Mouse (Mus musculus): ENCODE data around the gene Maml3. TPM values are rescaled to one million over a fixed set of nuclear protein-coding genes. Genes with fewer than 3 reads are reported as not detected.

The Maml3 gene
- total RNA-seq, 4 experiments from 2014 or later = 6.2 to 15.8 (median 10.0) TPM

DNA sequence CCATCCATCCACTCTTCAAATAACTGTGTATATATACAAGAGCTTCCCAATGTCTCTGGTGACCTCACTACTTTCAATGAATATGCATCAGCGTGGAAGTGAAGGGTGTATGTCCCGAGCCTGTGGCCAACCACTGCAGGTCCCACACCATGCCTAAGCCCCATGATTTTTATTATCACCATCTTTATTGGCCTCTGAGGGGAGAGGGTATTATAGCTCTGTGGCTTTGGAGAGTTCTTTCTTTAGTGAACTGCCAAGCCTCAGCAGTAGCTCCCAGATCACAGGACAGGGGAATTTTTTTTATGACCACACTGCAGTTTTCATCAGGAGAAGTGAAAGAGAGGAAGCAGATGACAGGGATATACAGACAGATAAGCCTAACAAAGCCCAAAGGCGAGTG is 326.7 kb downstream of the Maml3 start:
- no peak for DNase-seq

DNA sequence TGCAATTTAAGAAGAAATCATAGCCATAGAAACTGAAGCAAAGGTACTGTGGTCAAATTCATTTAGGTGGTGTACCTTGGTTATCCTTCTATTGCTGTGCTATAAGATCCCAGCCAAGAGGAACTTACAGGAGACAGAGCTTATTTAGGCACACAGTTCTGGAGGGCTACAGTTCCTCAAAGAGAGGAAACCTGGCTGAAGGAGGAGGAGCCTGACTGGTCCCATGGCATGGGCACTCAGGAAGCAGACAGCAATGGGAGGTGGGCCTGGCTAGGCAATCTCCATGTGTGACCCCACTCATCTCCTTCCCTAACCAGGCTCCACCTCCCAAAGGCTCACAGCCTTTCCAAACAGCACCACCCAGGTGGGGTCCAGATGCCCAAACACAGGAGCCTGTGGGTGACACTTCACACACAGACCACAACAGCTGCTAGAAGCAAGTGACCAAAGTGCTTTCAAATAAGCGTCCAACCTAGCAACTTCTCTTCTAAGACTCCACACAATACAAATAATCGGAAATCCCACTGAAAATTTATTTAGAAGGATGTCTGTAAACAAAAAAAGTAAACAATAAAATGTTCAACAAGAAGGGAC is 328.8 kb downstream of the Maml3 start:
- DNase-seq = no peak

DNA sequence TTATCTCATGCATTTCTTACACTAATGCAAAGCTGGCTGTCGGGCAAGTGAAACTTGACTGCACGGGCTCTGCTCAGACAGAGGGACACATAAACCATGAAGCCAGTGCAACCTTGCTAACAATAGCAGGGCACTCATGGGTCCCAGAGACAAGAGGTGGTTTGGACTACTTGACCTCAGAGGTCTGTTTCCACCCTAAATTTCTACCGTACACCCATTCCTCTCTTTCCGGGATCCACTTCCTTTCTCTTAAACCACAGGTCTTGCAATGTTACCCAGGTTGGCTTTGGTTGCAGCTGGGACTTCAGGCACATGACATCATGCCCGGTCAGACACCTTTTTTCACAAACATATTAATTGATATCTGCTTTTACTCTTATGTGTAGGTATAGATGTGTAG is 331.3 kb downstream of the Maml3 start:
- DNase-seq = no peak

DNA sequence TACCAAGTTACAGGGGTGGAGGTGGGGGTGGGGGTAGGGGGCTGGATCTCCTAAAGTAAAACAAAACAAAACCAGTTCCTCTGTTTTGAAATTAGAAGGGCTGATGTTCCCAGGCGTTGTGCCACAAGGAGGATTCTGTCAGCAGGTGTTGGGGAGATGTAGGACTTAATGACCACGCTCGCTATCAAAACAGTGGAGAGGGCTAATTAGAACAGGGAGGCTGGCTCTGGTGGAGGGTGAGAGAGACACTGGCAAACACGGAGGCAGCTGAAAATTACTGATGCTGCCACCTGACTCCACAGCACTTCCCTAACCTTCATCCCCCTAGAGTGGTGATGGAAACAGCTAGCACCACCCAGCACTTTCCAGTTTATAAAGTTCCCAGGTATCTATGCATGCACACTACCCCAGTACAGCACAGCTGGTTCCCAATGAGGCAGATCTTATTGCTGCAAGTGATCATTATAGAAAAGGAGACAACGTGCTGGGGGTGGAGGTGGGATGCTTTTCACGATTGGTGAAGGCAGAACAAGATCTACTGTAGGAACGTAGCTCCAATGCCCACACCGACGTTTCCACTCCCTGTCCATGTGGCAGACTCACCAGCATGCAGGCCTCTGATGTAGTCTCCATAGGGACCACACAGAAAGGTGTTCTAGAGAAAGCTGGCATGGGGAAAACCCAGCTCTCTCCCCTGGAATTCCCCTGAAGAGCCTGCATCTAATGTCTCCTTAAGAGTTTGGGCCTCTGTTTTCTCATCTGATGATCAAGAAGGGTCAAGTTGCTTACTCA is 332.8 kb downstream of the Maml3 start:
- DNase-seq = no peak

DNA sequence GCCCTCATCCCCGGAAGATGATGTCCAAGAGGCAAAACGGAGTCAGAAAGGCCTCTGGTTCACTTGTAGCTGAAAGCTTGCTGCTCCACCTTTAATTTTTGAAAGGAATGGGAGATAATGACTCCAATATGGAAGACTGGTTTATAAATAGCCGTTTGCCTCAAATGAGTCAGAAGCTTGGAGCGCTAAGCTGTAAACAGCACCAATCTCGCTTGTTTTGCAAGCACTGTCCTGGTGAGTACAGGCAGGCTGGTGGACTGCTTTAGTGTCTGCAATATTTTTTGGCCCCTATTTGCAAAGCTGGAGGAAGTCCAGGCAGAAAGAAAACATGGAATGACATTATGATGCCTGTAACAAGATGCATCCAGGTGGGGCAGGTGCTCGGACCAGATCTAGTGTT is 335.7 kb downstream of the Maml3 start:
- DNase-seq = no peak

DNA sequence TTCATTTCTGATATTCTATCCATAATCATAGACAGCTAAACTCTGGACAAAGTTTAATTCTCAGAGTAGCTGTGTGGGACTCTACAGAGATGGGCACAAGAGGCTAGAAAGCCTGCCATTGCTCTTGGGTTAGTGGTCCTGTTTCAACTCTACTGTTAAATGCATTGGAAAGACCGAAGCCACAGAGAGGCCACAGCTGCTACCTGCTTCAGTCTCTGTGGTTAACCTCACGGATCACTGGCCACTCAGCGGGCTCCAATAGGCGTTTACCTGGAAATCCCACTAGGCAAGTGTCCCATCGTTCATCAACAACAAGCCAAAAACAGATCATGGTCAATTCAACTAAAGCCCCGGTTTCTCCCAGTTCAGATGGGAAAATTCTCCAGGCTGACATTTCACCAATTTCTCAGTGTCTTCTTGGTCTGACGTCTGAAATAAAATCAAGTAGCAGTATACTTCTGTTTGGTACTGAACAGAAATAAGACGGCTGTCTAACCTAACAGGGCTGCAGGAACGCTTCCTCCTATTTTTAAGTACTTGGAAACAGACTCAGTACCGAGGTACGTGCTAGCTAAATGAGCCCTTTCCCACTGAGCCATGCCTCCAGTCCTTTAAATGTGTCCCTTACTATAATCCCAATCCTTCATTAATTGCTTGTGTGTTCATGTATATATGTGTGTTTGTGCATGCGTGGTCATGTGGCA is 339.5 kb downstream of the Maml3 start:
- DNase-seq = no peak

DNA sequence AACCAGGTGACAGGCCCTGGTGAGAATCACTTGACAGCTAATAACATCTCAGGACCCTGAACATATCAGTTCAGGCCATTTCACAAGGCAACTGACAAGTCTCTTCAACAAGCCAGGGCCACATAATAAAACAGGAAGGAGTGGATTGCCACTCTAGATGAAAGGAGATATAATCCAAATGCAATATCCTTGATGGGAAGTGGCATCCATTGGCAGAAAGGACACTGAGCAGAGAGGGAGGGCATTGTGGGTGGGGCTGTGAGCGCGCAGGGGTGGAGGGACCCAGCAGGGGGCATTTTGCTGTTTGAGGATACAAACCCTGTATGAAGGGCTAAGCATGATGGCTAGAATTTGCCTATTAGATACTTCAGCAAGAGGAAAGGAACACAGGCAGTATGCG is 340.7 kb downstream of the Maml3 start:
- no peak for DNase-seq

DNA sequence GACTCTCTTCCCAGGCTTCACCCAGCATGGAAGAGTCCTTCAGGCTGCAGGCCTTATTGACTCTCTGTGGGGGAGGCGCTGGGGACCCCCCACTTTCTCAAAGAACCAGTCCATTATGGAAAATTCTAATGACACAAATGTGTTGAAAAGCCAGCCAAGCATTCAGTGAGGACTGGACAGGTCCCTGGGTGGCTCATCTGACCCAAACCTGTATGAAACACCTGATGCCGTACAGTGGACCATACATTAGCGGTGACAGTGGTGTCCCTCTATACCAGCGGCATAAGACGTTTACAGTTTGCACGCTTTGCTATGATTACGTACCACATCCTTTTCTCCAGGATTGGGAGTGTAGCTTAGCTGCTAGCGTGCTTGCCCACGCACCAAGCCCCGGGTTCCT is 342.0 kb downstream of the Maml3 start:
- DNase-seq = no peak

DNA sequence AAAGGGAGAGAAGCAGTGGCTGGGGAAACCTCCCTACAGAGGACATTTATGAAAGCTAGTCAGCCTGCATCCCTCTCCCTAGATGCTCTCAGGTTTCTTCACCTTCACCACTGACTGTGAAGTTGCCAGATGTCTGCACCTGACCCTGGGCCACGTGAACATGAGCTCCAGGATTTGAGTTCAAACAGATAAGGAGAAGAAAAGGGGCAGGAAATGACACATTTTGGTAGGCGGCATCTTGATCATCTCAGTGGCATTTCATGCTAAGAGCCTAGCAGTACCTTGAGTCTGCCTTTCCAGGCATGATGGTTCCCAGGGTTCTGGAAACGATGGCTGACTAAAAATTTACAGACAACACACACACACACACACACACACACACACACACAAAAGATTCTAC is 345.3 kb downstream of the Maml3 start:
- DNase-seq = no peak

DNA sequence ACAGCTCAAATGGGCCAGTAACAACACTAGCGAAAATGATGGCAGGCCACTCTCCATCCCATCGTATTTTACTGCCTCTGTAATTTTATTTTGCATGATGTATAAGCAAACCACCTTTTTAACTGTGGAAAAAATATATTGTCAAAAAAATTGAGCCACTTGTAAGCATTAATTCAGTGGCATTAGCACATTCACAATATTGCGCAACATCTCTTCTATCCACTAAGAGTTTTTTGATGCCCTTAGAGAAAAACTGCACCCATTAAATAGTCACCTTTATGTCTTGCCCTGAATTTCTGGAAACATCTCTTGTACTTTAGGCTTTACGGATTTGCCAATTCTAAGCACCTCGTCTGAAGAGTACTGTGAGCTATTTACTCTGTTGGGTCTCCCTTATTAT is 347.8 kb downstream of the Maml3 start:
- no peak for DNase-seq

DNA sequence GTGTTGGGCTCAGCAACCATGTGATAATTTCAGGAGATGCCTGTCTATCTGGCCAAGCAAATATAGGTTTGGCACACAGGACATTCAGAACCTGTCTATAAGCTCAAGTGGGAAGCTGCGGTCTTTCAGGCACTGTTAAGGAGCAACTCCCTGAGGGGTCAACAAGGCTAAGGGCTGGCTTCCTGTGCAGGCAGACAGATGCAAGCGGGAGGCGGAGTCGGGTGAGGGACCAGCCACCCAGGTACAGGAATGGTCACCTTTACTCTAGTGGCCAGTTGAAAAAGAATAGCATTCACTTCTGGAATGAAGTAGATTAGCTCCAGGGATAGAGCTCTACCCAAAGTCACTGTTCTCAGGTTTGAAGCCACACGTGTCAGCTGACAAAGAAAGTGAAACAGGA is 348.6 kb downstream of the Maml3 start:
- DNase-seq = no peak

DNA sequence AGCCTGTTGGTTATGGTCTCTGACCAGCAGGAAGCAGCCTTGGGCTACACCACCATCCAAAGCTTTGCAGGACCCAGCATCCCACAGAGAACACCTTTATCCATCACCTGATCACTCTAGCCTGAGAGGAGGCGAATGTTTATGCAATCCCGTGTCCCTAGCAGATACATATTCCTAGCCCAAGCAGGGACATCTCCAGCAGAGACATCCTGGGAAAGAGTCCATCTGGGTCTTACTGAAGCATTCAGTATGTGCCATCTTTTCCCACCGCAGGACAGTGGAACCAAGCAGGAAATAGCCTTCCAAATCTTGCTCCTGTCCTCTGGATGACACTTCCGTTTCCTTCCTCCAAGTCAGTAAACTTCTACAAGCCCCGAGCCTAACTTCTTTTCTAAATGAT is 351.6 kb downstream of the Maml3 start:
- no peak for DNase-seq

DNA sequence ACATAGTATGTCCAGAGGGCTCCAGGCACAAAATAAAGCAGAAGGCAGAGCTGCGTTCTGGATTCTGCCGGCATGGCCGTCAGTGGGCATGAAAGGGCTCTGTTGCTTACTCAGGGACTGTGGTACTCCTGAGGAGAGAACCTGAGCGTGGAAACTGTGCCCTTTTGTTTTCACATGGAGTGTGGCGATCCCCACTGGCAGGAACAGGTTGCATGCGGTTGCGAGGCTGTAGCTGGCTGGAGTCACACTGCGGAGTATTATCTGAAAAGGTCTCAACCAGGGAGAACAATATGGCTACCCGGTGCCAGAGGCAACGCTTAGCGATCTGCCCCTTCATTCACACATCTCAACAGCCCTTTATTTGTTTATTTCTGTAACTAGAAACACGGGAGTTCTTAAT is 353.4 kb downstream of the Maml3 start:
- DNase-seq = no peak

DNA sequence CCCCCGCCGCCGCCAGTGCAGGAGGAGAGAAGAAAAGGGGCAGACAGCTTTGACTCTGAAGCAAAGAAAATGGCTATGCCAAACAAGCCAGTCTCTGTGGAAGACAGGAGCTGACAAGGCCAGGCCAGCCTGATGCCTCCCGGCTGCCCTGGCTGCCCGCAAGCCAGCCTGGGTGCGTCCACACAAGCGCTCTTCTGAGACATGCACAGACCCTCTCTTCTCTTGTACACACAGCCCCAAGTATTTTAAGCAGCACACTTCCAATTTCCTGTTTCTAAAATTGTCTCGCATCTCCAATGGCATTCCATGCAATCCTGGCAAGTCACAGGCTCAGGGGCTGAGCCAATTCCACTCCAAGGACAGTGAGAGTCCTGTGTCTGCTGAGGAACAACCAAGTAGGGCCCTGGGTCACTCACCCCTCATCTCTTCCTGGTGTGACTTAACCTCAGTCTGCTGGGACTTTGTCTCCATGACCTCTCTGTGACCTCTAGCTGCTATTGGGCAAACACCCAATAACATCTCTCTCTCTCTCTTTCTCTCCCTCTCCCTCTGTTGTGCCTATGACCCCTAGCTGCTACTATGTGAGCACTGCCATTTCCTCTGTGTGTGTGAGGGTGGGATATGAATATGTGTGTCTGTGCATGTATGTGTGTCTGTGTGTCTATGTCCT is 354.9 kb downstream of the Maml3 start:
- DNase-seq = peak; percentile 32

DNA sequence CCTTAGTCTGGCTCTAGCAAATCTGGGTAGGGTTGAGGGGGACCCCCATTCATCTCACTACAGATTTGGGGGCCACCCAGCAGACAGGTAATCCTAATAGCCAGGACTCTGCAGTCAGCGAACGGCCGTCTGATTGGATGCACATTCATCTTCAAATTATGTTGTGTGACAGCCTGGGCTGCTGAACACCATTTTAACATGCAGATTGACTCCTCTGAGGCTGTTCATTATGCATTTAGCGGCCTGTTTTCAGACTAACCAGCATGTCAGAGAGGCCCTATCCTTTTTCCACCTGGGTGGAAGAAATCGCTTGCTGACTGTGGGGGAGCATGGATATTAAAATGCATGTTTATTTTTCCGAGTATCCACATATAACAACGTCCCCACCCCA is 355.5 kb downstream of the Maml3 start:
- DNase-seq = no peak

DNA sequence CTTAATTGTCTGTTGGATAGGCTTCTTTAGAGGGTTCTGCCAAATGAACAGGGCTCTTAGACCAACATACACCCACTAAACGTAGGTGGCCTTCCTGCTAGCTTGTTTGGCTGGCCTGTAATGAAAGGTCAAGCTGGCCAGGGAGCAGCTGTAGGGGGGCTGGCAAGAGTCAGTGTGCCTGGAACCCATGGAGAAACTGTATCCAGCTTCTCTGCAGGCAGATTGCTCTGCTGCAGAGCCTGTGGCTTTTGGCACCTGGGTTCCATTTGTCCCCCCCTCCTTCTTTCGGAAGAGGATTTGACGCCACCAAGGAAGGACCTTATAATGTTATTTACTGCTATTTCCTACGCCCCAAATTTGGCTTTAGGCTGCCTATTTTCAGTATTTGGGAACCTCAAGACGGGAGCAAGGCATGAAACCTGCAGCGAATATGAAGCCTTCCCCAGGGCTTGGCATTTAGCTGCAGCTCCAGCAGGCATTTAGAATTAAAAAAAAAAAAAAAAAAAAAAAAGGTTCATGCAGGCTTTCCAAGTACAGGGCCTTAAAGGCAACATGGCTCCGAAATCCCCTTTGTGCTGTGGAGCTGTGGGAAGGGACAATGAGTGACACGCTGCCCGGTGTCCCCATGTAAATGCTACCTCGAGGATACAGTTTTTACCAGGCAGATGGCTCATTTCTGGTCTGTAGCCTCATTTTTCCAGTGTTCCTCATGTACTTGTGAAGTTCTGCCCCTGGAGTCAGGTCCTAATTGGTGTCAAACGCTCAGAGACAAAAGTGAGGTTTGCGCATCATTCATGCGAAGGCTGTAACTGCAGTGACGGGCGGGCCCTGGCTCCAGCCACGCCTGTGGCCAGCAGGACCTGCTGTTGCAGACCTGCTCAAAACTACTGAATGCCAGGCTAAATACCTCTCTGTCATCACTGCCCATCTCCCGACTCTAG is 356.2 kb downstream of the Maml3 start:
- DNase-seq = no peak

DNA sequence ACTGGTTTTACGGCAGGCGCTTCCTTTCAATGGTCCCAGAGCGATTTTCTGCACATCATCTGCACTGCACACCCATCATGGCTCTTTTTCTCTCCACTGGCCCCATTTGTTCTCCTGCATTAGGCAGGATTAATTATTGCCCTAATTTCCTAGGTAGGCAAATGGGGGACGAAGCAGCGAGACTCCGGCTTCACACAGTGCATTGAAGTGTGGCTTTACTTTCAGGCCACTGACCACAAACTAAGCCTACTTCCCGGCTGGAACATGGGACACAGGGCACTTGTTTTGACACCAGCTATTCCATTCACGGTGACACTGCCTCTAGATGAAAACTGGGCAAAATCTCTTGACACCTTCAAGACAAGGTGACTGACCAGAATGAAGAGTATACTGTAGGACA is 358.1 kb downstream of the Maml3 start:
- DNase-seq = no peak

DNA sequence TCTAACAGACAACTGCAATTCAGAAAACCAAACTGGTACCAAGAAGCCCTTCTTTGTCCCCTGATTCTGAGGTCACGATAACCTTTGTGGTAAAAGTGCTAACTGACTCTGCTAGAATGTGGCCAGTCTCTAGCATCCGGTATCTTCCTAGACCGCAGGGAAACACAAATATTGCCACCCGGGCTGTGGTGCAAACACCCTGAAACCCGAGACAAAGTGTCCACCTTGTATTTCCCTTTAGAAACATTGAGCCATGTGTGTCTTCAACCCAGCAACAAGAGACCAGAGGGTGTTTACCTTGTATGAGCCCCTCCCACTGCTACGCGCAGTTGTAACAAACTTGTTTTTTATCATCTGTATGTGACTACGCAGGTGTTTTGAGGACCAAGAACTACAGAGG is 359.7 kb downstream of the Maml3 start:
- DNase-seq = no peak

DNA sequence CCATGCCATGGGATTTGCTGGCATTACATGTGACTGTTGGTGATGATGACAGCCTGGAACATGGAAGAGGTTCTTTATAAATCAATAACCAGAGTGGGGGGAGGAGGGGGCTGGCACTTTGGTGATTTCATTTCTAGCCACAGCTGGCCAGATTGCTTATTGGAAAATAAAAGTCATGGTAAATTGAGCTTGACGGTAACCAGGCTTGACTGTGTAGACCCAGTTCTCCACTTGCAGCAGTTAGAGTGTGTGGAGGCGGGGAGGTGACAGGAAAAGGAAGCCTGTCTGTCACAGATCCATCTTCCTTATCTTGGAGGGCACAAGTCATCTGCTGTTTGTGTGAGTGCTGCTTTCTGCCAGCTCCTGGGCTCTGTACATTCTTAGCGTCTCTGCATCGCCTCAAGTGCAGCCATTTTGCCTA is 360.5 kb downstream of the Maml3 start:
- no peak for DNase-seq

DNA sequence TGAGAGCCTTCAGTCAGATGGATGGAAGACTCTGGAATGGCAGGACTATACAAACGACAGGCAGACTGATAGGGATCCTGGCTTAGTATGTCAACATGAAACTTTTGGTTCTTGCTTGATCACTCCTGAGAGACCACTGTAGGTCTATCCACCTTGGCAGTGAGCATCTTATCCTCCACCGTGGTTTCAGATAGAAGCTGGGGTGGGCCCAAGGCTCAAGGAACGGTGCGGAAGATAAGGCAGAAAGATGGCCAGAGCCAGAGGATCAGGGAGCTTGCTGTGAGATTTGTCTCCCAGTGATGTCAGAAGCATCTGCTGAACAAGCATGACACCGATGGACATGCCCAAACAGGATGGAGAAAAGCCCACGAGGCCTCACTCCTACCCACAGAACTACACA is 362.5 kb downstream of the Maml3 start:
- DNase-seq = no peak

DNA sequence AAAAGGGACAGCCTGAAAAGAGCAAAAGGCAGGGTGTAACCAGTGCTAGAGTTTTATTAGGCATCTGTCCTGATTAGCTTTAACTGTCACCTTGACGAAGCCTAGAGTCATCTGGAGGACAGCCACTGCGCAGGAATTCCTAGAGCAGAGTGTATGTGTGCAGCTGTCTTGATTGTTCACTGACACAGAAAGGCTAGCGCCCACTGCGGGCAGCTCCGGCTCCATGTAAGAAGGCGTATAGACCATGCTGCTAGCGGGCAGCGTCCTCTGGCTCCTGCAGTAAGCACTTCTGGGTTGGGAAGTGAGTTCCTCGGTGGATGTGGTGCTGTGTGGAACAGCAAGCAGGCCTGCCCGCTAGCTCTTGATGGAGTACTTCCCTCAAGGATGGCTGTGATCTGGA is 363.1 kb downstream of the Maml3 start:
- DNase-seq = no peak

DNA sequence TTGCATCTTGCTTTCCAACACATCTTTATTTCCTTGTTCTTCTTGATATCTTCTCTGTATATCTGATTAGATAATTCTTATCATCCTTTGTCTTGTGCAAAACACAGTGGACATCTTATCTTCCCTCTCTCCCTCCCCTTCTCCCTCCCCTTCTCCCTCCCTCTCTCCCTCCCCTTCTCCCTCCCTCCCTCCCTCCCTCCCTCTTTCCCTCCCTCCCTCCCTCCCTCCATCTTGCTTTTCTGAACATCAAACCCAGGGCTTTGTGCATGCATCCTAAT is 365.1 kb downstream of the Maml3 start:
- DNase-seq = no peak

Measured in adrenal gland, adult 8-10 months (tissue).